Mouse (Mus musculus) Patski (cell line): ENCODE measurements around the gene Gm21897. TPM values are rescaled to one million over a fixed set of nuclear protein-coding genes. Genes with fewer than 3 reads are reported as not detected.

Experiments used
- ATAC-seq: fragments of 100-300 bp; one replicate; pipeline ENCODE4 v1.8.0; 2021
- CTCF ChIA-PET: fragments of 350-600 bp; sonication (Branson Sonifier 250); formaldehyde crosslinking; loops from one replicate; lab custom pipeline; 2022; ENCODE audit warnings: inconsistent platforms; lab: Charles Lee
- POLR2A ChIA-PET: fragments of 350-600 bp; sonication (Branson Sonifier 250); formaldehyde crosslinking; loops from one replicate; lab custom pipeline; 2022; ENCODE audit warnings: antibody characterized with exemption, inconsistent platforms; lab: Charles Lee
- DNase-seq: peaks from one replicate; pipeline ENCODE4 v3.0.0-alpha.2; 2011; ENCODE audit warnings: low read depth, low spot score
- H3K27me3 ChIP-seq: fragments of 371-371 bp; one replicate; pipeline ENCODE4 v1.5.1; 2021
- CTCF ChIP-seq: fragments of 100-300 bp; IDR thresholded peaks from one replicate; pipeline ENCODE4 v1.5.1; 2021
- in situ Hi-C: fragments of 300-500 bp; cut with MboI; formaldehyde crosslinking; loops from 3 replicates; pipeline ENCODE4 v1.11.1; 2018; ENCODE audit warnings: low pct_unique_long_range_greater_than_20kb, mixed read lengths
- polyA plus RNA-seq: library from polyadenylated mRNA; unstranded; gene quantifications from one replicate; pipeline ENCODE4 v1.2.3, GENCODE M21; 2021

The Gm21897 gene
- polyA plus RNA-seq, 1 experiment from 2014 or later, result not detected

GRCm38 (mm10) chr16:15352320-15352719 is 35.1 kb downstream of the Gm21897 start:
- no peak for DNase-seq
- ChIA-PET CTCF (interaction anchor here (0.9 to 2.2 kb wide), 3 partner anchors 9 to 534 kb away, joined by 3 to 9 read pairs (median 3); no protein-coding TSS in a partner anchor), POLR2A (no interaction called here)
- peak; percentile 8 for ATAC-seq
- H3K27me3 ChIP-seq, result no peaks in the 10 kb centered on the region
- TF ChIP-seq CTCF, result peak; percentile 29
- in situ Hi-C loops, result no loop called here

- TF ChIP-seq CTCF, result no peak
- ChIA-PET CTCF (interaction anchor here (1.0 kb wide), 1 partner anchor 20 kb away, joined by 3 read pairs; no protein-coding TSS in a partner anchor), POLR2A (no interaction called here)
- DNase-seq (no peak), ATAC-seq (no peak)
- H3K27me3 ChIP-seq, result no peaks in the 10 kb centered on the region
- in situ Hi-C loops, result no loop called here
Measured at GRCm38 (mm10) chr16:15354901-15355300, 37.6 kb downstream of the Gm21897 start.

GRCm38 (mm10) chr16:15355339-15355738 is 38.1 kb downstream of the Gm21897 start:
- ChIA-PET CTCF (interaction anchor here (1.0 kb wide), 1 partner anchor 19 kb away, joined by 3 read pairs; no protein-coding TSS in a partner anchor), POLR2A (no interaction called here)
- ATAC-seq (peak; percentile 71), DNase-seq (peak; percentile 43)
- in situ Hi-C loops, result no loop called here
- H3K27me3 ChIP-seq, result no peaks in the 10 kb centered on the region
- no peak for TF ChIP-seq CTCF

GRCm38 (mm10) chr16:15357766-15358165 is 40.5 kb downstream of the Gm21897 start:
- POLR2A ChIA-PET, result no interaction called here
- TF ChIP-seq CTCF, result no peak
- H3K27me3 ChIP-seq, result no peaks in the 10 kb centered on the region
- no peak for DNase-seq
- in situ Hi-C loops, result no loop called here
- ATAC-seq, result no peak
- CTCF ChIA-PET, result no interaction called here

- no peaks in the 10 kb centered on the region for H3K27me3 ChIP-seq
- ATAC-seq, result no peak
- no peak for DNase-seq
- TF ChIP-seq CTCF, result no peak
- ChIA-PET CTCF (no interaction called here), POLR2A (no interaction called here)
- in situ Hi-C loops, result no loop called here
Measured at GRCm38 (mm10) chr16:15359110-15359782, 42.0 kb downstream of the Gm21897 start.

GRCm38 (mm10) chr16:15360825-15361224 is 43.6 kb downstream of the Gm21897 start:
- in situ Hi-C loops, result no loop called here
- POLR2A ChIA-PET, result interaction anchor here (0.6 kb wide), 1 partner anchor 107 kb away, joined by 3 read pairs; no protein-coding TSS in a partner anchor
- ATAC-seq, result no peak
- DNase-seq, result no peak
- no peaks in the 10 kb centered on the region for H3K27me3 ChIP-seq
- no peak for TF ChIP-seq CTCF
- CTCF ChIA-PET, result no interaction called here
